Mouse (Mus musculus): ENCODE results near the gene Utp4. TPM values are rescaled to one million over a fixed set of nuclear protein-coding genes. Genes with fewer than 3 reads are reported as not detected.
A peak's percentile ranks its signal among the peaks of the same experiment; 100 is the strongest.
"Not testable (repeated sequence)": the region's sequence is repeated elsewhere in the genome, so short reads cannot be mapped to it uniquely, and the experiment has no call there.

The Utp4 gene
- polyA plus RNA-seq, 1 experiment from 2014 or later, result 91.4 TPM

DNA sequence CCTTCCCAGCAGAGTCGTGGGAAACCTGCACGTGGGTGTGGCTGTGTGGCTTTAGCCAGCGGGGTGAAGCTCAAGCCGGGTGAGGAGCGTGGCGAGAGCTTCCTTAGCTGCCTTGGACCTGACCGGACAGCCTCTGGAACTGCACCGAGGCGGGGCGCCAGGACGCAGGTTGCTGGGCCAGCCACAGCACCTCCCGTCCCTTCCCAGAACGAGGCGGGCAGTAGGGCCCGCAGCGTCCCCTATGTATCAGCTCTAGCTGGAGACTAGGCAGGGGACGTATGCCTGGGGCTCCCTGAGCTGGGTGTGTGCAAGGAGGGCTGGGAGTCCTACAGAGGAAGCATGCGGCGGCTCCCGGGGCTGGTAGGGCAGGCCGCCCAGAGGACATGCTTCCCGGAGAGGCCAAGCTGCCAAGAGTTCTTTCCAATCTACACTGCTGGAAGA is 21.5 kb upstream of the Utp4 start:
- Histone ChIP-seq H3K9ac (replicated peaks; ENCODE audit: low read length) (peak overlapping the region; percentile 65), H3K27ac (ENCODE audit: low read length) (no peak overlapping the region; the same call in 1 of the 2 replicates), H3K4me2 (replicated peaks; ENCODE audit: low read depth, low read length) (peak overlapping the region; percentile 96), H3K27me3 (ENCODE audit: insufficient read depth, low read length) (peaks cover 8% of the 10 kb centered on the region; the same call in 1 of the 2 replicates), H3K36me3 (ENCODE audit: insufficient read depth, low read length) (peaks cover 10% of the 10 kb centered on the region), H3K9me3 (ENCODE audit: low read length) (no peaks in the 10 kb centered on the region), H3K4me1 (ENCODE audit: insufficient read depth, low read length) (peaks cover 24% of the 10 kb centered on the region), H3K4me3 (ENCODE audit: low read length) (peak overlapping the region; percentile 62)
- under 1% methylated on average over 22 of the region's 22 CpGs for WGBS
- peak; percentile 67 for ATAC-seq (ENCODE audit: low FRiP score, low TSS enrichment)

- Histone ChIP-seq H3K27ac (ENCODE audit: low read length) (no peak overlapping the region), H3K4me2 (replicated peaks; ENCODE audit: low read depth, low read length) (peak overlapping the region; percentile 96), H3K9ac (replicated peaks; ENCODE audit: low read length) (peak overlapping the region; percentile 65), H3K36me3 (ENCODE audit: insufficient read depth, low read length) (peaks cover 10% of the 10 kb centered on the region), H3K4me1 (ENCODE audit: insufficient read depth, low read length) (peaks cover 24% of the 10 kb centered on the region), H3K27me3 (ENCODE audit: insufficient read depth, low read length) (peaks cover 8% of the 10 kb centered on the region; the same call in 1 of the 2 replicates), H3K4me3 (ENCODE audit: low read length) (peak overlapping the region; percentile 62), H3K9me3 (ENCODE audit: low read length) (no peaks in the 10 kb centered on the region)
- ATAC-seq (ENCODE audit: low FRiP score, low TSS enrichment), result no peak
- WGBS, result 5% methylated on average over 8 of the region's 8 CpGs
Observed at GRCm38 (mm10) chr8:106872454-106873034, 20.9 kb upstream of the Utp4 start.

- whole genome bisulfite sequencing, result 84% methylated on average over 8 of the region's 8 CpGs
Observed at GRCm38 (mm10) chr8:106880121-106880707, 13.2 kb upstream of the Utp4 start.

DNA sequence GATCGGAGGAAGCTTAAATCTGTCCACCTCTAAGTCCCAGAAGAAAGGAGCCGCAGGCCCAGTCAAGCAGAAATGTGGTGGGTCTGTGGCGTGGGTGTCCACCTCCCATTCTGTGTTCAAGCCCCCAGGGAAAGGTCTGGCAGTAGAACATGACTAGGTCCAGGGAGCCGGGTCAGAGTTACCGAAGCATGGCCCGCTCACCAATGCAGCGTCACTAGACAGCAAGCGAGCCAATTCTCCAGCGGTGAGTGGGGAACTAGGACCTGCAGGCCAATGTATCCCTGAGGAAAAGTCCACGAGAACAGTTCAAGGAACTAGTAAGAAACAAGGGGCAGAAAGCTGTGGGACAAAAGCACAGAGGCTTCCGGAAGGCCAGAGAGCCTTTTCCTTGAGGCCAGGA is 9.3 kb upstream of the Utp4 start:
- H3K27me3 ChIP-seq (ENCODE audit: insufficient read depth, low read length); H3K9ac ChIP-seq (replicated peaks; ENCODE audit: low read length); H3K4me3 ChIP-seq (ENCODE audit: low read length); ATAC-seq (ENCODE audit: low FRiP score, low TSS enrichment); H3K27ac ChIP-seq (ENCODE audit: low read length); H3K9me3 ChIP-seq (ENCODE audit: low read length); H3K4me1 ChIP-seq (ENCODE audit: insufficient read depth, low read length); H3K4me2 ChIP-seq (replicated peaks; ENCODE audit: low read depth, low read length): not testable (repeated sequence)
- 76% methylated on average over 11 of the region's 11 CpGs for WGBS
- peaks cover 69% of the 10 kb centered on the region for H3K36me3 ChIP-seq (ENCODE audit: insufficient read depth, low read length)

More at GRCm38 (mm10) chr8:106880121-106880707, 13.2 kb upstream of the Utp4 start:
- H3K4me2 ChIP-seq (replicated peaks; ENCODE audit: low read depth, low read length), result no peak overlapping the region
- H3K9ac ChIP-seq (replicated peaks; ENCODE audit: low read length), result no peak overlapping the region
- no peaks in the 10 kb centered on the region for H3K9me3 ChIP-seq (ENCODE audit: low read length)
- H3K4me3 ChIP-seq (ENCODE audit: low read length), result no peak overlapping the region
- H3K36me3 ChIP-seq (ENCODE audit: insufficient read depth, low read length), result peaks cover 60% of the 10 kb centered on the region
- H3K27ac ChIP-seq (ENCODE audit: low read length), result no peak overlapping the region
- no peak for ATAC-seq (ENCODE audit: low FRiP score, low TSS enrichment)
- H3K27me3 ChIP-seq (ENCODE audit: insufficient read depth, low read length), result no peaks in the 10 kb centered on the region
- no peaks in the 10 kb centered on the region for H3K4me1 ChIP-seq (ENCODE audit: insufficient read depth, low read length)

DNA sequence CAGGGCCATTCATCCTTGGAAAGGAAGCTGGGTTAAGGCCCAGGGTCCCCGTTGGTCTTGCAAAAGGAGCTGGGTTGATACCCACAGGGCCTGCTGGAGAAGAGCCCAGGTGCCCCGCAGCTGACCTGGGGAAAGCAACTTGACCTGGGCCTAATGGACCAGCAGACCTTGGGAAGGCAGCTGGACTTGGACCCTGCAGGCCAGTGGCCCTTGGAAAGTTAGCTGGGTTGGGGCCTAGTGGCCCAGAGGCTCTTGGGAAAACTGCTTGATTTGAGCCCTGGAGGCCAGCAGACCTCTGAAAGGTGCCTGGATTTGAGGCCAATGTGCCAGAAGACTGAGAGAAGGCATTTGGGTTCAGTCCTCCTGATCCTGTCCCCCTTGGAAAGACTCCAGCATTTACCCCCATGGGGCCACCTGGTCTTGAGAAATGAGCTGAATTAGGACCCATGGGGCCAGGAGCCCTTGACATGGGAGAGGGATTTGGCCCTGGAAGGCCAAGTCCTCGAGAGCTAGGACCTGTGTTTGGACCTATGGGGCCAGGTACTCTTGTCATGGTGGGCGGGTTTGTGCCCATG is 8.5 kb upstream of the Utp4 start:
- H3K9ac ChIP-seq (replicated peaks; ENCODE audit: low read length); H3K27ac ChIP-seq (ENCODE audit: low read length); H3K9me3 ChIP-seq (ENCODE audit: low read length); H3K4me1 ChIP-seq (ENCODE audit: insufficient read depth, low read length); ATAC-seq (ENCODE audit: low FRiP score, low TSS enrichment); H3K27me3 ChIP-seq (ENCODE audit: insufficient read depth, low read length); H3K4me2 ChIP-seq (replicated peaks; ENCODE audit: low read depth, low read length); H3K4me3 ChIP-seq (ENCODE audit: low read length): not testable (repeated sequence)
- 93% methylated on average over 4 of the region's 4 CpGs for WGBS
- peaks cover 61% of the 10 kb centered on the region for H3K36me3 ChIP-seq (ENCODE audit: insufficient read depth, low read length)

GRCm38 (mm10) chr8:106887336-106888189 is 5.9 kb upstream of the Utp4 start:
- peaks cover 29% of the 10 kb centered on the region for H3K4me1 ChIP-seq (ENCODE audit: insufficient read depth, low read length)
- 44% methylated on average over 5 of the region's 5 CpGs for whole genome bisulfite sequencing
- 0 out of 2 replicates have a peak, but pooled peaks have one; percentile 63 for ATAC-seq (ENCODE audit: low FRiP score, low TSS enrichment)
- H3K4me3 ChIP-seq (ENCODE audit: low read length), result no peak overlapping the region
- H3K36me3 ChIP-seq (ENCODE audit: insufficient read depth, low read length), result peaks cover 41% of the 10 kb centered on the region
- no peak overlapping the region for H3K4me2 ChIP-seq (replicated peaks; ENCODE audit: low read depth, low read length)
- H3K27ac ChIP-seq (ENCODE audit: low read length), result no peak overlapping the region
- no peak overlapping the region for H3K9ac ChIP-seq (replicated peaks; ENCODE audit: low read length)
- H3K27me3 ChIP-seq (ENCODE audit: insufficient read depth, low read length), result no peaks in the 10 kb centered on the region
- H3K9me3 ChIP-seq (ENCODE audit: low read length), result no peaks in the 10 kb centered on the region

DNA sequence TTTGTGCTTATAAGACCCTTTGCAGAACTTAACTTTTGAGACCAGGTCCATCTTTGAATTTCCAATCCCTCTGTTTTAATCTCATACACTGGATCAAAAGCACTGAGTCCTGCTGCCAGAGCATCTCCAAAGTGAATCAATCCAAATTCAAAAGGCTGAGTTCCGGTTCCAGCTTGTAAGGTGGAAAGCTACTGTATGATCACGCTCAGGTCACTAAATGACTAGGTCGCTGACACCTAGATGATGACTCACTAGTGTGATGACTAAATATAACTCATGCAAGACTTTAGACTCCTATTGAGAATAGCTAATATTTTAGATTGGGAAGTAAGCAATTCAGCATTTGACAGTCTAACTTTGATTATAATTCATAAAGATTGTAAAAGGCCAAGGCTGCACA is 4.6 kb upstream of the Utp4 start:
- Histone ChIP-seq H3K4me1 (ENCODE audit: insufficient read depth, low read length) (peaks cover 29% of the 10 kb centered on the region), H3K9ac (replicated peaks; ENCODE audit: low read length) (no peak overlapping the region), H3K4me2 (replicated peaks; ENCODE audit: low read depth, low read length) (no peak overlapping the region), H3K27ac (ENCODE audit: low read length) (no peak overlapping the region), H3K36me3 (ENCODE audit: insufficient read depth, low read length) (peaks cover 28% of the 10 kb centered on the region), H3K27me3 (ENCODE audit: insufficient read depth, low read length) (no peaks in the 10 kb centered on the region), H3K4me3 (ENCODE audit: low read length) (no peak overlapping the region), H3K9me3 (ENCODE audit: low read length) (no peaks in the 10 kb centered on the region)
- WGBS, result 81% methylated on average over 3 of the region's 3 CpGs
- no peak for ATAC-seq (ENCODE audit: low FRiP score, low TSS enrichment)

- WGBS, result under 1% methylated on average over 15 of the region's 15 CpGs
- Histone ChIP-seq H3K4me3 (ENCODE audit: low read length) (peak overlapping the region; percentile 95), H3K4me1 (ENCODE audit: insufficient read depth, low read length) (peaks cover 37% of the 10 kb centered on the region), H3K36me3 (ENCODE audit: insufficient read depth, low read length) (peaks cover 13% of the 10 kb centered on the region; the same call in 1 of the 2 replicates), H3K9ac (replicated peaks; ENCODE audit: low read length) (peak overlapping the region; percentile 97), H3K27ac (ENCODE audit: low read length) (peak overlapping the region; percentile 97), H3K9me3 (ENCODE audit: low read length) (no peaks in the 10 kb centered on the region), H3K27me3 (ENCODE audit: insufficient read depth, low read length) (no peaks in the 10 kb centered on the region), H3K4me2 (replicated peaks; ENCODE audit: low read depth, low read length) (peak overlapping the region; percentile 64)
- no peak for ATAC-seq (ENCODE audit: low FRiP score, low TSS enrichment)
Observed at GRCm38 (mm10) chr8:106892210-106892805, 1.1 kb upstream of the Utp4 start.

- H3K36me3 ChIP-seq (ENCODE audit: insufficient read depth, low read length), result peaks cover 14% of the 10 kb centered on the region; the same call in 1 of the 2 replicates
- WGBS, result under 1% methylated on average over 49 of the region's 57 CpGs
- H3K4me2 ChIP-seq (replicated peaks; ENCODE audit: low read depth, low read length), result peak overlapping the region; percentile 64
- H3K4me1 ChIP-seq (ENCODE audit: insufficient read depth, low read length), result peaks cover 36% of the 10 kb centered on the region
- no peaks in the 10 kb centered on the region for H3K9me3 ChIP-seq (ENCODE audit: low read length)
- peak overlapping the region; percentile 95 for H3K4me3 ChIP-seq (ENCODE audit: low read length)
- peak overlapping the region; percentile 97 for H3K9ac ChIP-seq (replicated peaks; ENCODE audit: low read length)
- ATAC-seq (ENCODE audit: low FRiP score, low TSS enrichment), result peak; percentile 78
- H3K27ac ChIP-seq (ENCODE audit: low read length), result peak overlapping the region; percentile 97
- no peaks in the 10 kb centered on the region for H3K27me3 ChIP-seq (ENCODE audit: insufficient read depth, low read length)
Observed at GRCm38 (mm10) chr8:106892806-106893451, 507 bp upstream of the Utp4 start.
